Mouse (Mus musculus) right cerebral cortex, postnatal 4 days (tissue): ENCODE data around the gene Cct2.
A peak's percentile ranks its signal among the peaks of the same experiment; 100 is the strongest.
"Not testable (repeated sequence)": the region's sequence is repeated elsewhere in the genome, so short reads cannot be mapped to it uniquely, and the experiment has no call there.

Experiments used
- DNase-seq: peaks from one replicate; pipeline ENCODE4 v3.0.0-alpha.2; 2022

Cct2 gene

DNA sequence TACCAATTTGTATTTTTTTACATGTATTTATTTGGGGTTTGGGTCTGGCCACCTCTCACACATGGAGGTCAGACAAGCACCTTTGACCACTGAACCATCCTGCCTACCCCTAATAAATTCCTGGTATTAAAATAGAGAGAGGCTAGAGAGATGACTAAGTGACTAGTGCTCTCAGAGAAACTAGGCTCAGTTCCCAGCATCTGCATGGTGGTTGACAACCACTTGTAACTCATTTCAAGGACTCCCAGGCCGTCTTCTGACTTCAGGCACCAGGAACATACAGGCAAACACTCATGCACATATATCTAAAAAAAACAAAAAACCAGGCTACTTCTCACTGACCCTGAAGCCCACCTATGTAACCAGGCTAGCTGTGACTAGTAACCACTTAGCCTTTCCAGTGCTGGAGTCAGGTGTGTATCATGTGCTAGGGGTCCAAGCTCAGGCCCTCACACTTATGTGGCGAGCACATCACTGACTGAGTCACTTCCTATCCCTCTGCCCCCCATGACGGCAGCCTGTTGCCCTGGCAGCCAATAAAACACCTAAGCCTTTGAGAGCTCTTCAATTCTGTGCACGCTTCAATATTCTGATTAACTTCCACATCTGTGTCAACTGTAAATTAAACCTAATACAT, 13.5 kb downstream of the Cct2 start:
- no peak for DNase-seq

DNA sequence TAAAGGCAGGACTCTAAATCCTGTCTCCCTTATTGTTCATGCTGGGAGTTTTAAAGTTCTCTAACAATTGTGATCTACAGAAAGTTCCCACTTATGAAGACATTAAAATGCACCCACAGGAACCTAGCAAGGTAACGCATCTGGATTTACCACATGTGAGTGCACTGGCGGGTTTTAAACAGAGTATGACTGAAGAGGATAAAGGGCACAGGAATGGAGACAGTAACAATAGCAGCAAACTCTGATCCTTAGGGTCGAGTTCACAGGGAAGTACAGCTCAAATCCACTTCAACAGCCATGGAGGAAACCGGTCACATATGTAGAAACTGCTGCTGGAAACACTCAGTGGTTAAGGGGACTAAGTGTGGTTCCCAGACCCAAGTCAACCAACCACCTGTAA, 14.4 kb downstream of the Cct2 start:
- no peak for DNase-seq

DNA sequence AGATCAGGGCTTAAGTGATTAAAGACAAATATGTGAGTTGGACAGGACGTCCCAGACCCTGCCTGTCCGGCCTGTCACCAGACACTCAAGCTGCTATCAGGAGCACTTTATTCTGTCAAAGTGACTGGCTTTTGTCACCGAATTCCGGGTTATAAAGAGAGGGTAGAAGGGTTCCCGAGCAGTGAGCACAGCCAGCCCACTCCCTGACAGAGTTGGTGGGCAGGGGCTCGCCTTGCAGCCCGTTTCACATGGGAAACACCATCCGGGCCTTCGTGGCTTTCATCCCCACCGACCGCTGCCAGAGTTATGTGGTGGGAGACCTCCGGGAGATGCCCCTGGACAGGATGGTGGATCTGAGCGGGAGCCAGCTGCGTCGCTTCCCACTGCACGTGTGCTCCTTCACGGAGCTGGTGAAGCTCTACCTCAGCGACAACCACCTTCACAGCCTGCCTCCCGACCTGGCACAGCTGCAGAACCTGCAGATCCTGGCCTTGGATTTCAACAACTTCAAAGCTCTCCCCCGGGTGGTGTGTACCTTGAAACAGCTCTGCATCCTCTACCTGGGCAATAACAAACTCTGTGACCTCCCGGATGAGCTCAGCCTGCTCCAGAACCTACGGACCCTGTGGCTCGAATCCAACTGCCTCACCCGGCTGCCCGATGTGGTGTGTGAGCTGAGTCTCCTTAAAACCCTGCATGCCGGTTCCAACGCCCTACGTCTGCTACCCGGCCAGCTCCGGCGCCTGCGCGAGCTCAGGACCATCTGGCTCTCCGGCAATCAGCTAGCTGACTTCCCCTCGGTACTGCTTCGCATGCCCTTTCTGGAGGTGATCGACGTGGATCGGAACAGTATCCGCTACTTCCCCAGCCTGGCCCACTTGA, 18.2 kb downstream of the Cct2 start, which contains the start of gene Lrrc10:
Lrrc10 (plus strand) TSS at position 167 of the 882 bp plus-strand sequence.
- DNase-seq, result no peak

DNA sequence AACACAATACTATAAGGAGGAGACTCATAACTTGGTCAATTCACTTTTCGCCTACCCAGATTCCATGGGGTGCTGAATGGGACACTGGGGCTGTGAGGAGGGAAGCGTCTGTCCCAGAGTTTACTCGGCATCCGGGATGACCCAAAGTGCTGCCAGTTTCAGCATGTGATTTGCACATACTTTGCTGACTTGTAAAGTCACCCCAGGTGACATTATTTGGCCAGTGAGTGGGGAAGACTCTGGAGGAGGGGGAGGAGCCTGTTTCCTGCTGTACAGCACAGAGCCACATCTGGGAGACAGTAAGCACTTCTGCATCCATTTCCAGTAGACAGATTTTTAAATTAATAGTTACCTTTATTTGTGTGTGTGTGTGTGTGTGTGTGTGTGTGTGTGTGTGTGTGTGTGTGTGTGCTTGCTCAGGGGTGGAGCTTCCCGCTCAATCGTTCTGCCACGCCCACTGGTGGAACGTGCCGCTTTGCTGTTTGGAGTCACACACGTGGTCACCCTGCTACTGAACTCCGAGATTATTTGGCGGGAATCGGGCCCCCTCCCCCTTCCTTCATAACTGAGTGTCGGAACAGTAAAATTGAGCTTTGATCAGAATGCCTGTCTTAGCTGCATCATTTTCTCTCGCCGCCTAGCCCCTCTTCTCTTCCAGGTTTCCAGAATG, 20.0 kb downstream of the Cct2 start:
- not testable (repeated sequence) for DNase-seq

DNA sequence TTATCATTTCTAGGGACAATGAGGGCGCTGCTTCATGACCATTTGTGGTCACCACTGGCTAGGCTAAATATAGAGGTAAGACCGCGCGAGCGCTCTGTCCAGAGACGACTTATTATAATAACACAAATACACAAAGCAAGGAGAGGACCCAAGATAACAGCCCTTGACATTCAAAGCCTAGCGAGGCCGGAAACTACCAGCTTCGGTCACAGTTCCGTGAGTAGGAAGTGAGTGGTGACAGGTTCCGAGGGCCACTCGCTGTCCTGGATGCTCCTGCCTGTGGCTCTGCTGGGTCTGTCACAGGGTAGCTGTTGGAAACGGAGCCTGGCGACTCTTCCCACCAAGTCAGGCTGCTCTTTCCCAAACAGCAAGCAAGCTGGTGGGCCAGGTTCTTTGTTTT, 21.3 kb downstream of the Cct2 start:
- DNase-seq, result no peak

DNA sequence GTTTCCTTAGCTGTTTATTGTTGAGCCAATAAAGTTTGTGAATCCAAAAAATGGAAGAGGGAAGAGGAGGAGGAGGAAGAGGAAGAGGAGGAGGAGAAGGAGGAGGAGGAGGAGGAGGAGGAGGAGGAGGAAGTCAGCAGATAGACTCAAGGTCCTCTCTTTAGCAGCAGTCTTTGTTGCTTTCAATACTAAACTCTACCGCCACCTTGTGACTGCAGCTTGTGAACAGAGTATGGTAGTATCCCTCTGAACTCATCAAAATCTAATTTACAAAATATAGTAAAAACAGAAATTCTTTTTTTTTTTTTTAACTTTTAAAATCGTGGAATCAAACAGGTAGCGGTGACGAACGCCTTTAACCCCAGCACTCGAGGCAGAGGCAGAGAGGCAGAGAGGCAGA, 23.3 kb downstream of the Cct2 start:
- DNase-seq, result peak; percentile 31

DNA sequence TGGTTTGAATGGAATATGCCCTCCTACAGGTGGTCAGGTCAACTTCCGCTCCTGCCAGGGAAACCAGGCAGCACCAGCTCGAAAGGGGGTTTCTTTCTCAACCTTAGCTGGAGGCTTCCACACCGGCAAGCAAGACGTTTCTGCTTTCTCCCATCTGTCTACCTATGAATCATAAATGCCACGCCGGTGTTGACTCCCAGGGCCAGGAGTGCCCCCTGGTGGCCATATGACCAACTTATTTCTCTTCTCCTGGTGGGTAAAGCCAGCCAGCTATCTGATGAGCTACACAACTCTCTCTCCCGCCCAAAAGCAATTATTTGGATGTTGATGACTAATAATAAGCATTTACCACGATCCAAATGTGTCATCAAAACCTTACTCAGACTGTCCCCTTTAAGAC, 29.8 kb downstream of the Cct2 start:
- DNase-seq, result peak; percentile 82

DNA sequence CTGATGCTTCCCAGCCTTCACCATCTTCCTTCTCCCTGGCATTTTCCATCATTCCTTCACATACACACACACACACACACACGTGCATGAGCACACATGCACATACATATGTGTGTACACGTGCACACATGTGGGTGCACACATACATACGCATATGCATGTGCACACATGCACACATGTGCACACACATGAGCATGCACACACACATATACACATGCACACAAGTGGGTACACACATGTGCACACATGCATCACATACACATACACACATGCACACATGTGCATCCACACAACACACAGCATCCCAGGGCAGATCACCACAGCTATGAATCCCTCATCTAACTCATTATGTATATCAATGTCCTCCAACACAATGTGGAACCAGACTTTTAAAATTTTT, 32.5 kb downstream of the Cct2 start:
- no peak for DNase-seq

DNA sequence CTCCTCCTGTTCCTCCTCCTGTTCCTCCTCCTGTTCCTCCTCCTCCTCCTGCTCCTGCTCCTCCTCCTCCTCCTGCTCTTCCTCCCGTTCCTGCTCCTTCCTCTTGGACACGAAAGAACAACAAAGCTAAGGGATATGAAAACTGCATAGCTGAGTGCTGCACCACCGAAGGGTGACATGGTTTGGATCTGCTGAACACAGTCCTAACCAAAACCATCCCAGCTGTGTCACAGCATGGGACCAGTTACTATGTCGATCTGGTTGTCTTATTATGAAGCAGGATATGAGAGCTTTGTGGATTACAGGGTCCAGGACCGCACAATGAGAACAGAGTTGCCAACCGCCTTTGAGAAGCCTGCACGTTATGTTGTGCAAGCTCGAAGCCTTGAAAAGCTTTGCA, 37.4 kb downstream of the Cct2 start:
- no peak for DNase-seq

DNA sequence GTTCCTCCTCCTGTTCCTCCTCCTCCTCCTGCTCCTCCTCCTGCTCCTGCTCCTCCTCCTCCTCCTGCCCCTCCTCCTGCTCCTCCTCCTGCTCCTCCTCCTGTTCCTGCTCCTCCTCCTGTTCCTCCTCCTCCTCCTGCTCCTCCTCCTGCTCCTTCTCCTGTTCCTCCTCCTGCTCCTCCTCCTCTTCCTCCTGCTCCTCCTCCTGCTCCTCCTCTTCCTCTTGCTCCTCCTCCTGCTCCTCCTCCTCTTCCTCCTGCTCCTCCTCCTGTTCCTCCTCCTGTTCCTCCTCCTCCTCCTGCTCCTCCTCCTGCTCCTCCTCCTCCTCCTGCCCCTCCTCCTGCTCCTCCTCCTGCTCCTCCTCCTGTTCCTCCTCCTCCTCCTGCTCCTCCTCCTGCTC, 37.8 kb downstream of the Cct2 start:
- not testable (repeated sequence) for DNase-seq

DNA sequence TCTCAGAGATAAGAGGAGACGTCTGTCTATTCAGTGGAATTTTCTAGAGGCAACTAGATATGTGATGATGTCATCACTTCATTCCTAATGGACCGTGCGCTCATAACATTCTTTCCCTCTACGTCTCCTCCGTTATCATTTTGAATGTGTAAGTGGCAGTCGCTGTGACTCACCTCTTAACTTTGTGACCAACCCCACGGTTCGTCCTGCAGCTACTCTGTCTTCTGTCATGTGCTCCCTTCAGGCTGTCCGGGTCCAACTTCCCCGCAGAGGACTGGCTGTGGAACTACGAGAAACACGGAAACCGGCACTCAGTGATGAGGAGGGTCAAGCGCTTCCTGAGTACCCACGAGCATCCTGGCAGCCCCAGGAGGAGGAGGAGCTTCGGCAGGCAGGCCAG, 39.9 kb downstream of the Cct2 start:
- DNase-seq, result no peak

DNA sequence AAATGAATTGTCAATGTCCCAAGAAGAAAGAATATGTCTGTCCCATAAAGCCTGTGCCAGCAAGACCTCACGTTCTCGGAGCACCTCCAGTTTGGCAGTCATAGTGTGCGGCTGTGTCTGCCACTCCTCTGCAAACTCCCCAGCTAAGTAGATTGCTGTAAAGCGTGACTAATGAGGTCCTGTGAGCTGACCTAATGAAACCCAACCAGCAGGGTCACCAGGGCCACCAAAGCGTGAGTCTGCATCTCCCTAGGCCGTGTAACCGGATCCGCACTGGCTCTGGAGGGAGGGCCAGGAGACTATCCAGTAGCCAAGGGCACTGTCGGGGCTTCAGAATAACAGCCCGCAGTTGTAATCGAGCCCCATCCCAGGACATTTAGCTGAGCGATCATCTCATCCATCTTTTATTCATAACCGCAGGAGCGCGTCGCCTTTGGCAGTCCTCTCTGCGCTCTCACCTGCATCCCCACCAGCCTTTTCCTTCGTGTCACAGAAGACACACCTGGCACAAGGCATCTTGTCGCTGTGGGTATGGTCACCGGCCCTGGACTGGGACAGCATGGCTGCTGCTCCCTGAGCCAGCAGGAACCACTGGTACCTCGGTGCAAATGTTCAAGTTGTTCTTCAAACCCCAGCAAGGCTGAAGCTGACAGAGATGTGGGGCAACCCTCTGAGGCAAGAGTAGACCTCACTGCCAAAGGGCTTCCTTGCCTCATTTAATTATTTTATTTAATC, 42.4 kb downstream of the Cct2 start:
- no peak for DNase-seq

DNA sequence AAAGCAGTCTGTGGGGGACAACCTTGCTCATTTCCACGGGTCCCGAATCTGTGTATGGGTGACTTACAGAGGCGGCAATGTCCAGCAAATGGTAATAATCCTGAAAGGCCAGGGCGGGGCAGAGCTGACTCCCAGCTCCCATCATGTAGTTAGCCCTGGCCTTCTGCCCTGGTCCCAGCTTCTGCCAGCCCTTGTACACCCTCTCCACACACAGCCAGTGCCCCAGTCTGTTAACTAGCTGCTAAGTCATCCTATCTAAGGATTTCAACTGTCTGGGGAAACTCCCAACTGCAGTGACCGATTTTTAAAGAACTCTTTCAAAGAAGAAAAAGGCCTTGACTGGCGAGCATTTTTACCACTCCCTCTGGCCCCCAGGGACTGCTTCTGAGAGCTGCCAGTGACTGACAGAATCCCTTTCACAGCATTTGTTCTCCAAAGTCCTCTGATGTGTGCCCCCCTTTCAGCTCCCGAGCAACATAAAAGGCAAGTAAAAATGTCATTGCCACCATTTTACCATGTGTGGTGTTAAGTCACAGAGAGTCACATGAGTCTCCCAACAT, 45.3 kb downstream of the Cct2 start:
- peak; percentile 13 for DNase-seq

DNA sequence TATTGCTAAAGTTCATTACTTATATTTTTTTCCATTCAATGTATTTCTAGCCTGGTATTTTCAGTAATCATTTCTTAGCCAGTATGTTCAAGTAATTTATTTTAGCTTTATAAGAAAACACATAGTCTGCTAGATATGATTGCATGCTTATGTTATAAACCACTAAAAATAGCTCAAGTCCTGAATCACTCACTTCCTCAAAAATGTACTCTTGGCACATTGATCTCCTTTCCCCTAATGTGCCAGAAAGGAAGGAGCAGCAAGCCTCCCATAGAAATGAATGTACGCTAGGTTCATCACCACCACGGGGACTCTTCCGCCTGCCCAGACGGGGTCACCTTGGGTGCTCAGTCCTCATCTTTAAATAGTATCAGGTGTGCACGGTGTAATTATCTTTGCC, 49.0 kb downstream of the Cct2 start:
- no peak for DNase-seq

DNA sequence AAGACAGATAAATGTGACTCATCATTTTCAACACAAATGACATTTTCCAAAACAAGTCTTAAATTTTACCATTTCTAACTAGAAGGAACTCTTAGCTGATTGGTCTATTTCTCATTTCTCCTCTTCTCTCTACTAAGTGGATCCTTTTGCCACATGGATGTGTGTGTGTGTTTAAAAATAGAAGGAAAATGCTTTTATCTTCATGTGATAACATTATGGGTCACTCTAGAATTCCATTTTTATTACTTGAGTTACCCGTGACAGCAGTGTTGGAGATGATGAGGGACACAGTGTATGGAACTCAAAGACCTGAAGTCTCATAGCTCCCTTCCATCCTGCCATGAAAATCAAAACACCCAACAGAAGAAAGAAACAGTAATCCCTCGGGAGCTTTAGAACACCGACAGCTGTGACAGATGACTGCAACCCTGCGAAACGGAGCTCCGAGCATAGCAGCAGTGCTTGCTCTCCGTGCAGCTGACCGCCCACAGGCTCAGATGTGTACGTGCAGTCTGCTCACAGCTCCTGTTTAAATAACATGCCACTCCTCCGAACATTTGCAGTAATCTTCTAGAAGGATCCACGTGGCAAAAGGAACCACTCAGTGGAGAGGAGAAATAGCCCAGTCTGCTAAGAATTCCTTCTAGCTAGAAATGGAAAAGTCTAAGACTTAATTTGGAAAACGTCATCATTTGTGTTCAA, 49.8 kb downstream of the Cct2 start:
- DNase-seq, result no peak

DNA sequence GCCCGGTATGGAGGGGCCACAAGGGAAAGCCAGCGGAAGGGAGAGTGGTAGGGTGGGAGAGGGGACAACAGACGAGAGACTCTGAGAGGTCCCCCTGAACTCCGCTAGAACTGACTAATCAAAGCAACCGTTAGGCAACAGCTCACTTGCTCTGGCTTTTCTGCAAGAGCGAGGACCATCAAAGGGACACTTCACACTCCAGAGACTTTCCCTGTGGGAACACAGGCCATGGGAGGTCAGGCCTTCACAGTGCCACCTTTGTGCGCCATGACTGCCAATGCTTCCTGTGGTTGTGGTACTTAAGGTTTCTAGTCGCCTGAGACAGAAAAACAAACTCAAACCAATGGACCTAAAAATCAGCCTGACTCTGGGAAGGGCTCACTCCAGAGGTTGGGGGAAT, 52.6 kb downstream of the Cct2 start:
- no peak for DNase-seq

DNA sequence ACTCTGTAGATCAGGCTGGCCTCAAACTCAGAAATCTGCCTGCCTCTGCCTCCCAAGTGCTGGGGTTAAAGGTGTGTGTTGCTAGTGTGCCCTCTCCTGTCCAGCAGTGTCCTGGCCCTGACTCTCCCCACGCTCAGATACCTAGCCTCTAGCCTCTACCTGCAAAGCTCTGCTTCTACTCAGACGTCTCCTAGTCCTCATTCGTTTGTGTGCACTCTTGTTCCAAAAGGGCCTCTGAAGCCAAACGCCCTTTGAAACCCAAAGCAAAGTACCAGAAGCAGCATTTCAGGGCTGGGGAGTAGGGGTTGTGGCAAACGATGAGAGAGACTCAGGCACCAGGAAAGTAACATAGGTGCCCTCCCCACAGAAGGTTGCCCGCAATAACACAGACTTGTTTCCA, 53.9 kb downstream of the Cct2 start:
- no peak for DNase-seq

DNA sequence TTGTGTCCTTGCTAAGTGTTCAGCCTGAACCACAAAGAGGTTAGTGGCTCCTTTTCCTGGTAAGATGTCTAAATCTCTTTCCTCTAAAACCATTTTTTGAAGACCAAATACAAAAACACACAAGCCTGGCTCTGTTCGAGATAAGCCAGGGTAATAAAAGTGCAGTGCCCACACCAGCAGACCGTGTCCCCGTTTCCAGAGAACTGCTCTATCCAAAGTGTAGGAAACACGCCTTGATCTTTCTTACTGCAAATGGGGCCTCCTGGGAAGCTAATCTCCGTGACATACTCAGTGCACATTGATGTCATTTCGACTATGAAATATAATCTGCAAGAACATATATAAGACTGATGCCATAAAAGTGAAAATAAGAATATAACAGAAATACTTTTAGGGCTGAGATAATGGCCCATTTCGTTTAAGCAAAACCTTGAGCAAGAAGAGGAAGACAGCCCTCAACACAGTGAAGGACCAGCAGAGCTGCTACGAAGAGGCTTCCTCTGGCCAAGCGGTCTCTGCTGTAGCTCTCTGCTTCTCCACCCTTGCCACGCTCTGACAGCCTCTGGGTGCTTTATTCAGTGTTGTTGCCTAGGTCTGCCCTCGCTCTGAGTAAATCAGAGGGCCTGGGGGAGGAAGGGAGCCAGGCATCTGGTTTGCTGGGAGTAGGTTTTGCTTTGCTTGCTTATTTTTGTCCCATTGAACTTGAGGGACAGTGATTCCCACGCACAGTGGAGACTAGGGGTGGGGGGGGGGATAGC, 57.7 kb downstream of the Cct2 start:
- no peak for DNase-seq

DNA sequence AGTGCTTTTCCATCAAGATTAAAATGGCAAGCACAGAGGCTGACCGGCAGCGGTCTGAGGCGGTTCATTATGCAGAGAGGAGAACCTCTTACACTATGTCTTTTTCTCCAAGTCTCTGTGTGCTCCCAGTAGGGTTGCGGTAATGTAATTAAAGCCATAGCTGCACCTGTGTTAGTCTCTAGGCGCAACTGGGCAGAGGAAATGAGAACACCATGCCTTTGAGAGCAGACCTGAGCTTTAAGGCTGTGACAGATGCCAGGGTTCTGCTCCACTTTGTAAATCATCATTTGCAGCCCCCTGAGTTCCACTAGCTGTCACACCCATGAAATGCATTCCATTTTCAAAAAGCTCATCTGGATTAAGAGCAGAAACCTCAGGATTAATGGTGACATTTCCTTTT, 58.9 kb downstream of the Cct2 start:
- no peak for DNase-seq
